Mouse (Mus musculus) natural killer cell, adult 2 months (primary cell): ENCODE measurements around the gene Crkl.
A peak's percentile ranks its signal among the peaks of the same experiment; 100 is the strongest.
"Not testable (repeated sequence)": the region's sequence is repeated elsewhere in the genome, so short reads cannot be mapped to it uniquely, and the experiment has no call there.

Experiments
- DNase-seq, 2 experiments: peaks; one replicate each; pipeline ENCODE4 v3.0.0; 2022; ENCODE audit warnings: low spot score in 2 of 2

The Crkl gene

GRCm38 (mm10) chr16:17486505-17486904, 34.7 kb downstream of the Crkl start:
- no peak for DNase-seq

DNA sequence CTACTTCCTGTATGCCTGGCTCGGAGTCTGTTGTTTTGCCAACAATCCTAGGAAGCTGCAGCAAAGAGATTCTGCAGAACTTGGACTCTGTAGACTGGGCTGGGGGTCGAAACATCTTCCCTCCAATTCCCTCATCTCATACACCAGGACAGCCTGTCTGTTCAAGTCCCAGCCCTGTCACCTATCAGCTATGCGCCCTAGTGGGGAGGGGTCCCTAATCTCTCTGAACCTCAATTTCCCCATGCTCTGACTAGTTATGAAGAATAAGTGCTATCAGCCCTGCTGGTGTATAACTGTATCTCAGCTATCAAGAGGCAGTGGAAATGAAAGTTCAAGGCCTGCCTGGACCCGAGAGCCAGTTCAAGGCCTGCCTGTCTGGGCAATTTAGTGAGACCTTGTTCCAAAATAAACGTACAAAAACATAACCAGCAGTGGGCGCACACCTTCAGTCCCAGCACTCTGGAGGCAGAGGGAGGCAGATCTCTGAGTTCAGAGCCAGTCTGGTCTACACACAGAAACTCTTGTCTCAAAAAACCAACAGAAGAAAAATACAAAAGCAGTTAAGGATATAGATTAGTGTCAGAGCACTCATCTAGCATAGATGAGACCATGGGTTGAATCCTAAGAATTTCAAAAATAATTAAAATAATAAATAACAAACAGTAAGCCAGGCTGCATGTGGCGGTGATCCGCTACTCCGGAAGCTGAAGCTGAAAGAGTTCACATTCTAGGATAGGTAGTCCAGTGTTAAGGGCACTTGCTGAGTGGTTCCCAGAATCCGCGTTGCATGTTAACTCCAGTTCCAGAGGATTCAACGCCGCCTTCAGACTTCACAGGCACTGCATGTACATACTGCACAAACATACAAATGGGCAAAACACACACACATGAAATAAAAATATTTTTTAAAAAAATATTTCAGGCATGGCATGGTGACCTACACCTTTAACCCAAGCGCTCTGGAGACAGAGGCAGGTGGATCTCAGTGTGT, 37.0 kb downstream of the Crkl start:
- DNase-seq = no peak

- no peak for DNase-seq
Observed at GRCm38 (mm10) chr16:17489469-17490111, 37.8 kb downstream of the Crkl start, which contains the start of gene Aifm3. Gene Aifm3 (plus strand): TSS chr16:17489611.

DNA sequence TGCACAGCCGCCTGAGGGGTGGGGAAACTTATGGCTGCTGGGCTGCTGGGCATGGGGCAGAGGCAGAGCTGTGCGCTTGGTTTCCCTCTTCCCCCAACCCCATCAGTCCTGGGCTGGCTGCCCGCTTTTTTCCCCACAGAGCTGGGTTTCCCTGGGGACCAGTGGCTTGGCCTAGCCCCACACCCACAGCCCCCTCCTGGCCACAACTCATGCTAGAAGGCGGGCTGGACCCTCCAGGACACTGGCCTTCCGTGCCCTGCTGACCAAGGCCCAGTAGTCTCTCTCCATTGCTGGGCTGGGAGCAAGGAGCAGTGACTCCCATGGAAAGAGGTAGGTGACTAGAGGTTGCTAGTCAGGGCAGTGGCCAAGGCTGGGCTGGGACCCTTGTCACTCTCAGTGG, 39.4 kb downstream of the Crkl start:
- DNase-seq = no peak

GRCm38 (mm10) chr16:17491896-17492561, 40.2 kb downstream of the Crkl start:
- no peak for DNase-seq

DNA sequence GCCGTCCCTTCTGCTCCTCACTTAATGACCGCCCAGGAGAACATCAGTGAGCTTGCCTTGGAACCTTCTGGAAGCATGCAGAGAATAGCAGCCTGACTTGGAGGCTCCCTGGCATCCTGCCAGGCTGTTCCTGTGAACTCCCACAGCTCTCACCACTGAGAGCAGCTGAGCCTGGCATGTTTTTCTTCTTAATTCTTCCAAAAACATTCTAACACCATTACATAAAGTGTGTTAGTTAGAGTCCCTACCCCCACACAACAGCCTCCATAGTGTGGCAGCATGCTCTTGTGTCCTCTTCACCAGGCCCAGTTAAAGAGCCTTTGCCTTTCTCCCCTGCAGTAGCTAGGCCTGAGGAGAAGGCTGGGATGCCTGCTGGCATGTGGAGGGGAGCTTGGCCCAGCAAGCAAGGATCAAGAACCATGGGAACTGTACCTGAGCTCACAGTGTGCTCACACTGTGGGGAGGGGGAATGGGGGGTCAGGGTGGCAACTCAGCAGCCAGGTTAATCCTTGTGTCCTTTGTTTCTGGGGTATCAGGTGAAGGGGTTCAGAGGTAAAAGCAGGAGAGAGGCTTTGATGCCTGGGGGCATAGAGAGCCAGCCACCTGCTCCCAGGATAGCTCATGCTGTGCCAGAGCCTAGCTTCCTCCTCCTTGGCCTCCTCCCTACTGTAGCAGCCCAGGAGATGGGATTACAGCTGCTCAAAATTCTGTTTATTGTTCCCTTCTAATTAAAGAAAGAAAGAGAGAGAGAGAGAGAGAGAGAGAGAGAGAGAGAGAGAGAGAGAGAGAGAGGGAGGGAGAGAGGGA, 44.9 kb downstream of the Crkl start:
- DNase-seq = no peak

DNA sequence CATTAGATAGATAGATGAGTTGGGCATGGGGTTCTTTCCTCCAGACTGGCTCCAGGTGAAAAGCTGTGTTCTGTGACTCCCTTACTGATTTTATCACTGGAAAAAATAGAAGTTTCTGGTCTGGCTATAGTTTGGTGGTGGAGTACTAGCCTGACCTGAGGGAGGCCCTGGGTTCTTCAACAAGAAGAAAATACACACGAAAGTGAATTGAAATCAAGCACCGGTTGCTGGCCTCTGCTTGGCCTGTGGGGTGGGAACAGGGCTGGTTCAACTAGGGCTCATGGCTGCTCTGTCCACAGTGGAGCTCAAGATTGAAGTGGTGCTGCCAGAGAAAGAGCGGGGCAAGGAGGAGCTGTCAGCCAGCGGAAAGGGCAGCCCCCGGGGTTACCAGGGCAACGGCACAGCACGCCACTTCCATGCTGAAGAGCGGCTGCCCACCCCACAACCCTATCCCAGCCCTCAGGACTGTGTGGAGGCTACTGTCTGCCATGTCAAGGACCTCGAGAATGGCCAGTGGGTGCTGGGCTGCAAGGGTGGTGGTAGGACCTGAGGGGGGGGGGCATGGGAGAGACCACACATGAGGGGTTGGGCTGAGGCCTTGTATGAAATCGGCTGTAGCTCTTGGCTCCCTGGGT, 47.6 kb downstream of the Crkl start:
- no peak for DNase-seq

- no peak for DNase-seq
Observed at GRCm38 (mm10) chr16:17502681-17503080, 50.9 kb downstream of the Crkl start.

DNA sequence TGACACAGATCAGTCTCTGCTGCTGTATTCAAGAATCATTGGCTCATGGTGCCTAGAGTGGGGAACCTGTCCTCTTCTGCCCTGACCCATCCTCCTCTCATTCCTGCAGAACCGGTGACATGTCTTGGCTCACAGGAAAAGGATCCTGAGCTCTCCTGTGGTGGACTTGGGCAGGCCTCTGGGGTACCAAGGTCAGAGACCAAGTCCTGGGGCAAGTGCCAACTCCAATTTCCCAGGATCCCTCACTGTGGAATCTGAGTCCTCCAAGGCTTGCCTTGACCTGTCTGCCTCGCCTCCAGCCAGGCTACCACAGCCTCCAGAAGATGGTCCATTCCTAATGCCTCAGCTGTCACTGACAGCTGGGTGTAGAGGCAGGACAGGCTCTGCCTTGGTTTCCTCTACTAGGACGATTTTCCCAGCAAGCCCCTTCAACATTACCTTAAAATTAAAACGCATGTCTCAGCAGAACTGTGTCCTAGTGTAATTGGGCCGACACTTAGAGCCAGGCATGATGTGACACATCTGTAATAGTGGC, 55.3 kb downstream of the Crkl start:
- no peak for DNase-seq

GRCm38 (mm10) chr16:17508031-17508430, 56.2 kb downstream of the Crkl start:
- DNase-seq = not testable (repeated sequence)

DNA sequence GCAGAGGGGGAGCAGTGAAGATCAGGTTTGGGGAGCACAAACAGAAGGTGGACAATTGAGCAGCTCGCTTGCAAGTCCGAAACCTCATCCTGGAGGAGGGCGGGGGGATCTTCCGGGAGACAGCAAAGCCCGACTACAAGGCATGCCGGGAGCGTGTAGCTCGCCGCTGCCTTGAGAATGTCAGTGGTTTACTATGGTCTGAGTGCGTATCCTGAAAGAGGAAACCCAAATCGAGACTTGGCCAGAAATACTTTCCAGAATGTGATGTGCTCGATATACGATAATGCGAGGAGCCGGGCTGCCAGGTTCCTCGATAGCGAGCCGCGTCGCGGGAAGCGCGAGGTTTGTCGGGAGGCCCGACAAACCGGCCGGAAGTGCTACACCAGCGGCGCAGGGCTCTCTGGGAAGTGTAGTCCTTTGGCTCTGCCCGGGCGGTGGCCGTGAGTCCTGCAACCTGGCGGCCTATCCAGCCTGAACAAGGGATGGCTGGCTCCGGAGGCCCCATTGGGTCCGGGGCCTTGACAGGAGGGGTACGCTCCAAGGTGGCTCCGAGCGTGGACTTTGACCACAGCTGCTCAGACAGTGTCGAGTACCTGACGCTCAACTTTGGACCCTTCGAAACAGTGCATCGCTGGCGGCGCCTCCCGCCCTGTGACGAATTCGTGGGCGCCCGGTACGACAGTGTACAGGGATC, 56.9 kb downstream of the Crkl start, which contains the start of gene Lztr1:
Gene Lztr1, plus strand, starts transcription at position 143 of the 694 bp plus-strand sequence.
- DNase-seq = peak; percentile 74 to 77

- no peak for DNase-seq
Observed at GRCm38 (mm10) chr16:17509240-17509597, 57.4 kb downstream of the Crkl start.

DNA sequence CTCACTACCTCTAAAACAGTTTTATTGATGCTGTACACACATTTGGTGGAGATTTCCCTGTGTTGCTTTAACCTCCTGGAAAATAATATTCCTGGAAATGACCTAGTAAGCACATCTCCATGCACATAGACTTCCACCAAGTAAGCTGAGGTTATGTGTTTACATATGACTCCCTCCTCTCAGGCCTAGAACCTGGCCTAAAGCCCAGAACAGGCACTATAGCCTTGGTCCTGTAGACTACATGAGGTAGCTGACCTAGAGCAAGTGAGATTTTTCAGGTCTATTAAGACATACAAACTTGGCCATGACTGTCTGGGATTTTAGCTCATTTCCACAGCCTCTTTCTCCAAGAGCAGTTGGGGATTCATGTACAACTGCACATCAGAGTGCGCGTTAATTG, 58.4 kb downstream of the Crkl start:
- DNase-seq = no peak

DNA sequence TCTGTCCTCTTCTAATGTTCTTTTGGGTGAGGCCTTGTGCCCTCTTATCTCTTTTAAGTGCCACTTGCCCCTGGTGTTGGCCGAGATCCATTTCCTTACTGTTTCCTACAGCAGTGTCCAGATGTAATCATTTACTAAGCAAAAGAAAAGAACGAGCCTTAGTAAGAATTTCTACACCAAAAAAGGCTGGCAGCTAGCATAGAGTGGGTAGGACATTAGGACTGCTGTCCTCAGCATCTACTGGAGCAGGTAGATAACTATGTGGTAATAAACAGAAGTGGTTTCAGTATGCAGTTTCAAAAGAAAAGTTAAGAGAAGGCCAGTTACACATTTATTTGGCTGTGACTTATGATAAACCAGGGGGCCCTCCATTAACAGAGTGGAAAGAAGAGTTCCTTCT, 58.9 kb downstream of the Crkl start:
- DNase-seq = no peak

DNA sequence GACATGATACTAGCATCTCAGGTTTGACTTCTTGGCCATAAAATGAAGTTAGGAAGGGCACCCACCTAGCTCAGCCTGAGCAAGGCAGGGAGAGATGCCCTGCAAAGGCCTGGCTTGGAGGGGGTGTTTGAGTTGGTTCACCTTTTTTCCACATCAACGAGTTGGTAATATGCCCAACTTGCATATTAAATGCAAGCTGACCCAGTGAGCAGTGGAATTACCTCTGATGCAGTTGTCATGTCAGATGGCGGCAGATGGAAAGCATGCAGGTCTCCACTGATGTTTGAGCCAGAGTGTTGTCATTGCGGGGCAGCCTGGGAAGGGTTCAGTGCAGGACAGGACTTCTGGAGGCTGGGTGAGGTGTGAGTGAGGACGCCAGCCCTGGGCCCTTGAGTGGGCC, 59.6 kb downstream of the Crkl start:
- no peak for DNase-seq

GRCm38 (mm10) chr16:17518910-17519309, 67.1 kb downstream of the Crkl start:
- DNase-seq = no peak

GRCm38 (mm10) chr16:17524156-17524555, 72.4 kb downstream of the Crkl start:
- no peak for DNase-seq

DNA sequence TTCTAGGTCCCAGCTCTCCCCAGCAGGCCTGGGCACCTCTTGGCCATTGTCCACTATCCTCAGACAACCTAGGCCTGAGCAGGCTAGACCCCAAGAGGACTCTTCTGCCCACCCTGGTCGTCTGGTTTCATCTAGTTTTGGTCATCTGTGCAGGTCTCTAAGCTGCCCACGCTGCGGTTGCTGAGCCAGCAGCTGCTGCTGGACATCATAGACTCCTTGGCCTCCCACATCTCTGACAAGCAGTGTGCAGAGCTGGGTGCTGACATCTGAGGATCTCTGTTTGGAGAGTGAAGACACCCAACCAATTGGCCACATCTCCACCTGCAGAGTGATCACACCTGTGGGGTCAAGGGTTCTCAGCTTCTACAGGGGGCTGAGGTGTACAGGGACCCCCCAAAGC, 73.7 kb downstream of the Crkl start:
- no peak for DNase-seq

DNA sequence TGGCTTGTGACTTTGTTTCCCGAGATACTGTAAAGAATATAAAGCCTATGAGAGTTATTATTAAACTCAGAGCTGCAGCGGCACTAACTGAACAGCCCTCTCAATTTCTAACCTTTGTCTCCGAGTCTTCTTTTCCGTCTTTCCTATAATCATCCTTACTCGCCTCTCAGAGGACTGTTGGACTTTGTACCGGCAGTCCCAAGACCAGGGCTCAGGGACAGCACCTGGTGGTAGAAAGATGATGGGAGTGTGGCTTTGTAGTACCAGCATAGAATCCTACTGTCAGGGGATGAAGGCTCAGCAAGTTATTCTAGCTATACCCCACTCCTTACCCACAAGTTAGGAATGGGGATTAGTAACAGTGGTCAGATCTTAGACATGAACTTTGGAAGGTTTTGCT, 74.4 kb downstream of the Crkl start:
- DNase-seq = no peak

- no peak for DNase-seq
Observed at GRCm38 (mm10) chr16:17527606-17528005, 75.8 kb downstream of the Crkl start.
